Mouse (Mus musculus) embryonic stem cell, embryonic (primary cell): ENCODE measurements around the gene Dync1i1.
"Not testable (repeated sequence)": the region's sequence is repeated elsewhere in the genome, so short reads cannot be mapped to it uniquely, and the experiment has no call there.

Experiments used
- CTCF ChIA-PET, 4 experiments: fragments of 300-600 bp in 2 of 4; fragments of 350-600 bp in 2 of 4; sonication (Branson Sonifier 250); formaldehyde crosslinking; loops; one replicate each; lab custom pipeline; 2022; ENCODE audit warnings: inconsistent platforms in 2 of 4; lab: Charles Lee
- POLR2A ChIA-PET, 4 experiments: fragments of 300-600 bp in 2 of 4; fragments of 350-600 bp in 2 of 4; sonication (Branson Sonifier 250); formaldehyde crosslinking; loops; one replicate each; lab custom pipeline; 2022; ENCODE audit warnings: antibody characterized with exemption in 4 of 4, inconsistent platforms in 1 of 4; lab: Charles Lee

The Dync1i1 gene

GRCm38 (mm10) chr6:5725611-5726236 is at the start of gene Dync1i1:
Gene Dync1i1, plus strand, starts transcription at chr6:5725639.
- CTCF ChIA-PET = interaction anchor here in 2 of 4 experiments (0.5 to 1.3 kb wide), 4 partner anchors 17 to 1153 kb away, joined by 3 to 9 read pairs (median 4); no protein-coding TSS in a partner anchor
- POLR2A ChIA-PET = interaction anchor here in 2 of 4 experiments (0.6 to 1.7 kb wide), 9 partner anchors 8 to 1042 kb away, joined by 3 to 6 read pairs (median 3); no protein-coding TSS in a partner anchor

GRCm38 (mm10) chr6:5679738-5680137 is 45.7 kb upstream of the Dync1i1 start:
- ChIA-PET CTCF (no interaction called here), POLR2A (no interaction called here)

GRCm38 (mm10) chr6:5701826-5702225 is 23.6 kb upstream of the Dync1i1 start:
- CTCF ChIA-PET = no interaction called here
- POLR2A ChIA-PET = no interaction called here

GRCm38 (mm10) chr6:5707894-5708293 is 17.5 kb upstream of the Dync1i1 start:
- POLR2A ChIA-PET = interaction anchor here in 2 of 4 experiments (0.6 to 0.7 kb wide), 7 partner anchors 74 to 884 kb away, joined by 3 to 9 read pairs (median 3); no protein-coding TSS in a partner anchor
- CTCF ChIA-PET = interaction anchor here in 2 of 4 experiments (0.6 to 0.7 kb wide), 2 partner anchors 18 to 323 kb away, joined by 3 to 6 read pairs; no protein-coding TSS in a partner anchor

GRCm38 (mm10) chr6:5710063-5710605 is 15.3 kb upstream of the Dync1i1 start:
- CTCF ChIA-PET = interaction anchor here in 1 of 4 experiments (0.6 kb wide), 1 partner anchor 68 kb away, joined by 3 read pairs; no protein-coding TSS in a partner anchor
- POLR2A ChIA-PET = interaction anchor here in 1 of 4 experiments (0.6 to 0.9 kb wide), 2 partner anchors 15 to 1188 kb away, joined by 3 to 4 read pairs; partner anchors contain the start of gene Dync1i1

GRCm38 (mm10) chr6:5712620-5713019 is 12.8 kb upstream of the Dync1i1 start:
- POLR2A ChIA-PET = interaction anchor here in 1 of 4 experiments (0.6 kb wide), 1 partner anchor 1782 kb away, joined by 3 read pairs; no protein-coding TSS in a partner anchor

GRCm38 (mm10) chr6:5715101-5715618 is 10.3 kb upstream of the Dync1i1 start:
- ChIA-PET POLR2A (interaction anchor here in 1 of 4 experiments (0.5 kb wide), 1 partner anchor 380 kb away, joined by 3 read pairs; no protein-coding TSS in a partner anchor), CTCF (no interaction called here)

More at GRCm38 (mm10) chr6:5712620-5713019, 12.8 kb upstream of the Dync1i1 start:
- CTCF ChIA-PET = interaction anchor here in 1 of 4 experiments (0.6 kb wide), 1 partner anchor 127 kb away, joined by 3 read pairs; no protein-coding TSS in a partner anchor

GRCm38 (mm10) chr6:5718955-5719354 is 6.5 kb upstream of the Dync1i1 start:
- ChIA-PET CTCF (no interaction called here), POLR2A (no interaction called here)

- CTCF ChIA-PET = not testable (repeated sequence)
- POLR2A ChIA-PET = interaction anchor here in 1 of 4 experiments (0.6 kb wide), 1 partner anchor 88 kb away, joined by 3 read pairs; no protein-coding TSS in a partner anchor
Observed at GRCm38 (mm10) chr6:5720716-5721115, 4.7 kb upstream of the Dync1i1 start.

- CTCF ChIA-PET = interaction anchor here in 1 of 4 experiments (0.5 kb wide), 1 partner anchor 1756 kb away, joined by 3 read pairs; no protein-coding TSS in a partner anchor
- POLR2A ChIA-PET = interaction anchor here in 1 of 4 experiments (0.9 to 1.7 kb wide), 2 partner anchors 11 to 32 kb away, joined by 3 to 4 read pairs; no protein-coding TSS in a partner anchor
Observed at GRCm38 (mm10) chr6:5723986-5724385, 1.5 kb upstream of the Dync1i1 start.

GRCm38 (mm10) chr6:5726237-5726670 is 815 bp downstream of the Dync1i1 start:
- POLR2A ChIA-PET = interaction anchor here in 1 of 4 experiments (0.6 to 1.7 kb wide), 8 partner anchors 9 to 472 kb away, joined by 3 to 6 read pairs (median 4); no protein-coding TSS in a partner anchor
- CTCF ChIA-PET = interaction anchor here in 2 of 4 experiments (0.5 to 1.3 kb wide), 3 partner anchors 89 to 161 kb away, joined by 3 to 9 read pairs (median 3); no protein-coding TSS in a partner anchor

GRCm38 (mm10) chr6:5733217-5733616 is 7.8 kb downstream of the Dync1i1 start:
- ChIA-PET POLR2A (no interaction called here), CTCF (no interaction called here)

GRCm38 (mm10) chr6:5734398-5734797 is 9.0 kb downstream of the Dync1i1 start:
- ChIA-PET POLR2A (interaction anchor here in 1 of 4 experiments (1.4 kb wide), 1 partner anchor 10 kb away, joined by 4 read pairs; no protein-coding TSS in a partner anchor), CTCF (no interaction called here)

- ChIA-PET CTCF (no interaction called here), POLR2A (interaction anchor here in 1 of 4 experiments (1.4 kb wide), 1 partner anchor 11 kb away, joined by 4 read pairs; no protein-coding TSS in a partner anchor)
Observed at GRCm38 (mm10) chr6:5734862-5735261, 9.4 kb downstream of the Dync1i1 start.

- CTCF ChIA-PET = no interaction called here
- POLR2A ChIA-PET = interaction anchor here in 1 of 4 experiments (0.9 kb wide), 1 partner anchor 13 kb away, joined by 6 read pairs; no protein-coding TSS in a partner anchor
Observed at GRCm38 (mm10) chr6:5739711-5740110, 14.3 kb downstream of the Dync1i1 start.

GRCm38 (mm10) chr6:5741395-5742032 is 16.1 kb downstream of the Dync1i1 start:
- ChIA-PET POLR2A (no interaction called here), CTCF (no interaction called here)

- ChIA-PET POLR2A (interaction anchor here in 1 of 4 experiments (0.7 kb wide), 1 partner anchor 105 kb away, joined by 3 read pairs; no protein-coding TSS in a partner anchor), CTCF (no interaction called here)
Observed at GRCm38 (mm10) chr6:5750079-5750711, 24.8 kb downstream of the Dync1i1 start.

GRCm38 (mm10) chr6:5752128-5752527 is 26.7 kb downstream of the Dync1i1 start:
- CTCF ChIA-PET = no interaction called here
- POLR2A ChIA-PET = no interaction called here
